Mouse (Mus musculus) embryonic facial prominence, embryonic 10.5 days (tissue): ENCODE measurements around the gene Garnl3. TPM values are rescaled to one million over a fixed set of nuclear protein-coding genes. Genes with fewer than 3 reads are reported as not detected.

Experiments
- DNase-seq: peaks from one replicate; pipeline ENCODE4 v3.0.0-alpha.2; 2017; ENCODE audit warnings: low spot score
- H3K27ac ChIP-seq: fragments of 300-500 bp; sonication (generic); replicated peaks from 2 replicates; pipeline ENCODE4 v1.5.1; 2016; ENCODE audit warnings: mild to moderate bottlenecking
- H3K27me3 ChIP-seq: fragments of 300-500 bp; sonication (generic); replicated peaks from 2 replicates; pipeline ENCODE4 v1.6.1; 2016; ENCODE audit warnings: low read depth, mild to moderate bottlenecking; ENCODE audit not compliant: poor library complexity, severe bottlenecking
- H3K36me3 ChIP-seq: fragments of 300-500 bp; sonication (generic); replicated peaks from 2 replicates; pipeline ENCODE4 v1.6.1; 2016; ENCODE audit warnings: mild to moderate bottlenecking, moderate library complexity
- H3K4me1 ChIP-seq: fragments of 300-500 bp; sonication (generic); 2 replicates; pipeline ENCODE4 v1.6.1; 2016
- H3K4me3 ChIP-seq: fragments of 300-500 bp; sonication (generic); 2 replicates; pipeline ENCODE4 v1.5.1; 2016; ENCODE audit warnings: mild to moderate bottlenecking, moderate library complexity
- H3K9me3 ChIP-seq: fragments of 300-500 bp; sonication (generic); 2 replicates; pipeline ENCODE4 v1.6.1; 2016; ENCODE audit warnings: mild to moderate bottlenecking
- WGBS: fragments of 180-500 bp; shearing (Covaris S2); methylation state at CpG from one replicate; pipeline ENCODE4 v1.1.7; 2016; 5-methylcytosine and 5-hydroxymethylcytosine counted together
- polyA plus RNA-seq: library from polyadenylated mRNA; unstranded; fragments of >200 nt; fragmentation: Nextera tagmentation; extraction: Ambion mirVana; gene quantifications from 2 replicates; pipeline ENCODE4 v1.2.1, GENCODE M21; 2016

The Garnl3 gene
- polyA plus RNA-seq, 1 experiment from 2014 or later, result 10.6 TPM

- WGBS, result 90% methylated on average over 8 of the region's 8 CpGs
Observed at GRCm38 (mm10) chr2:32969326-32969725, 162.1 kb downstream of the Garnl3 start.

DNA sequence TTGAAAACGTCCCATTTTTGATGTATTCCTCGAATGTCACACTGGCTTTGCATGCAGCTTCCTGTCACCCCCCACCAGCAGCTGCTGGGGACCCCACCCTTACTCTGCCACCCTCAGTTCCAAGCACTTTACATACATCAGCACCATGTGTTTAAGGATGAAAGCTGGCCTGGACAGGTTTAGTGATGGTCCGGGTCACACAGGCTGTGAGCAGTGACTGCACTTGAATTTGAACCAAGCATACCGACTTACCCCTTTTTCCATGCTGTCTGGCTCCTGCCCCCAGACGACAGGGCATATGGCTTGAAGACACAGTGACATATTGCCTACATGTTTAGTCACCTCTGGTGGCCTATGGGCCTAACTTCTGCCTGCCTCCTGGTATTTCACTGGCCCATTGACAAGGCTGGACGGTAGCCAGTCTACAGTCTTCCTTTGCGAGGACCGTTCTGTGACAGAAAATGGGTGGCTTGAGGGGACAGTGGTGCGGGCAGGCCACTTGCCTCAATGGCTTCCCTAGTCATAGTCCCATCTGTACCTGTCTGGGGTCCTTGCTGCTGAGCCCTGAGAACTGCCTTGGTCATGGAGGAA lies 163.3 kb downstream of the Garnl3 start:
- H3K36me3 ChIP-seq, result peaks cover 28% of the 10 kb centered on the region
- H3K27ac ChIP-seq, result no peak overlapping the region
- peaks cover 43% of the 10 kb centered on the region for H3K4me1 ChIP-seq
- 90% methylated on average over 9 of the region's 9 CpGs for WGBS
- no peak for DNase-seq
- H3K27me3 ChIP-seq, result no peaks in the 10 kb centered on the region
- H3K4me3 ChIP-seq, result peak overlapping the region; percentile 78; the same call in 1 of the 2 replicates
- H3K9me3 ChIP-seq, result no peaks in the 10 kb centered on the region

More at GRCm38 (mm10) chr2:32969326-32969725, 162.1 kb downstream of the Garnl3 start:
- Histone ChIP-seq H3K4me3 (no peak overlapping the region), H3K4me1 (peaks cover 31% of the 10 kb centered on the region), H3K27ac (no peak overlapping the region), H3K9me3 (no peaks in the 10 kb centered on the region), H3K27me3 (no peaks in the 10 kb centered on the region), H3K36me3 (peaks cover 28% of the 10 kb centered on the region)
- DNase-seq, result no peak

DNA sequence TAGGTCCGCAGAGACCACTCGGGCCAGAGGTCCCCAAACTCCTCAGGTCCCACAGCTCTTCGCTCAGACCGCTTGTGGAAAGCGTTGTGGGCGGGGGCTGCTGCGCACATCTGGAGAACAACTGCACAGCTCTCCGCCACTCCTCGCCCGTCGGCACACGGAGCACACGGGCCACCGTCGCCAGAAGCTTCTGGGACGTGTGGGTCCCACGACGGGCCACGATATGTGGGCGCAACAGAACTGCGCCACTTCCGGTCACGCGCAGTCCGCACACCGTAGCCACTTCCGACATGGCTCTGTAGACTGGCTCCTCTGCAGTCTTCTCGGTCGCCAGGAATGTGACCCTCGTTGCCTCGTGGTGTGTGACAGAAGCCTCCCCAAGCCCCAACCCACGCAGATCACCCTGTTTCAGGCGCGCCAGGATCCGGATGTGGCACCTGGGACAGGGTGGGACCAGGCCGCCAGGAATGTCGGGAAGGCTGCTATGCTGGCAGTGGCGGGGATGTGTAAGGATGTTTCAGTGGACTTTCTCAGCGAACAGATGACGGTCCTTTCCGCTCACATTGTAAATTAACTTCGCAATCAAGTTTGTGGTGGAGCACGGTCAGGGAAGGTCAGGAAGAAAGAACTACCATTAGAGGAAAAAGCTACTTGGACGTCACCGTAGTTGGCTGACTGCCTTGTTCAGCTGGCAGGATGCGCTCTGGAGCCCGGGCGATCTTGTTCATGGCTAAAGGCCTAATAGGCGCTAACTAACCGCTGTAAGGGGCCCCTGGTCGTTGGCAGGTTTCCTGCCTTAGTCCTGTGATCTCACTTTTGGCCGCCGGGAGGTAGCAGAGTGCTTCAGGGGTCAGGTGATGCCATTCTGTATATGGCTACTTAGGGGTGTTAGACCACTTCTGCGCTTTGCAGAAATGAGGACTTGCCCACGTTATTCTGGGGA lies 164.5 kb downstream of the Garnl3 start:
- Histone ChIP-seq H3K9me3 (no peaks in the 10 kb centered on the region), H3K27me3 (no peaks in the 10 kb centered on the region), H3K4me1 (peaks cover 49% of the 10 kb centered on the region), H3K4me3 (peak overlapping the region; percentile 78), H3K27ac (peak overlapping the region; percentile 93), H3K36me3 (peaks cover 31% of the 10 kb centered on the region)
- peak; percentile 85 for DNase-seq
- WGBS, result 1% methylated on average over 55 of the region's 55 CpGs

DNA sequence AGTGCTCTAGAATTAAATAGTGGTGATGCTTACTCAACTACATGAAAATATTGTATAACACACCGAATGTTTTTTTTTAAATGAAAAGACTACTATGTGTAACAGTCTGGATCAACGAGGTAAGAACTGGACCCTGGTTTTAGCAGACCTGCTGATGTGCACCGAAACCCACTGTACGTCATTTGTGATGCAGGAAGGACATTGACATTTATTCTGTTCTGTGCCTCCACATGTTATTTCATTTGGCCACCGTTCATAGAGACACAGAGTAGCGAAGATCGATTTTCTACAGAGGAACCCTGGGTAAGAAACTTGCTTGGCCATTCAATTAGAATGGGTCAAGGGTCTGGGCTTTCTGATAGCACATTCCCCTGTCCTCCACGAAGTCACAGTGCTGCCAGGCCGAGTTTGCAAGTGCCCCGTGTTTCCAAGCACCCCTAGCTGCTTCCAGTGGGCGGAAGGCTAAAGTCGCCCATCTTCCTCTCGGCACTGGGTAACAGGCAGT lies 165.2 kb downstream of the Garnl3 start:
- DNase-seq, result no peak
- 10% methylated on average over 13 of the region's 13 CpGs for WGBS
- H3K27me3 ChIP-seq, result no peaks in the 10 kb centered on the region

GRCm38 (mm10) chr2:32965511-32966183 lies 165.8 kb downstream of the Garnl3 start:
- no peak for DNase-seq
- 15% methylated on average over 7 of the region's 7 CpGs for WGBS
- peaks cover 54% of the 10 kb centered on the region for H3K4me1 ChIP-seq

More for the DNA sequence above, 165.2 kb downstream of the Garnl3 start:
- Histone ChIP-seq H3K4me3 (peak overlapping the region; percentile 78), H3K4me1 (peaks cover 49% of the 10 kb centered on the region), H3K9me3 (no peaks in the 10 kb centered on the region), H3K27ac (peak overlapping the region; percentile 93), H3K36me3 (peaks cover 31% of the 10 kb centered on the region)

DNA sequence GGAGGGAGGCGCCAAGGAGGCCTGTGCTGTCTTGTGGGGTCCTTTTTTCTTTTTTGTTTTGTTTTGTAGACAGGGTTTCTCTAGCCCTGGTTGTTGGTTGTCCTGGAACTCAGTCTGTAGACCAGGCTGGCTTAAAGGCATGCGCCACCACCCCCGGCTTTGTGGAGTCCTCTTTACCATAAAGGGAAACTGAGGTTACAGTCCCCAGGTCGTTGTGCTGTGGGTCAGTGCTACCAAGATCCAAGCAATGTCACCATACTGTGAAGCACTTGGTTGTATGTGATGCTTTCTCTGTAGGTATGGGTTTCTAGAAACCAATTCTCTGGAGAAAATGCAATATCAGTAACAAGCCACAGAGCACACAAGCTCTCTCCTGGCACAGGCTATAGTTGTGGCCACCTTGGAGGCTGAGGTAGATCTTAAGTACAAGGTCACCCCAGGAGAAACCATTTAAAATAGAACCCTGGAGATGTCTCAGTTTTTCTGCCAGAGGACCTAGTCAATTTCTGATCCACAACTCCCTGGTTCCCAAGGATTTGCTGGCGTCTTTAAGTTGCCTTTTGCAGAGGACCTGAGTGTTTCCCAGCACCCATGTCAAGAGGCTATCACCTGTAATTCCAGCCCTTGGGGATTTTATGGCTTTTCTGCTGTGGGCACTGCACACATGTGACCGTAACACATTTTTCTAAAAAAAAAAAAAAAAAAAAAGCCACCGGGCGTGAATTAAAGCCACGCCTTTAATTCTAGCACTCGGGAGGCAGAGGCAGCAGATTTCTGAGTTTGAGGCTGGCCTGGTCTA lies 166.6 kb downstream of the Garnl3 start:
- peak overlapping the region; percentile 88 for H3K4me3 ChIP-seq
- WGBS, result 26% methylated on average over 10 of the region's 10 CpGs
- no peak overlapping the region for H3K27ac ChIP-seq
- DNase-seq, result peak; percentile 23
- no peaks in the 10 kb centered on the region for H3K9me3 ChIP-seq
- no peaks in the 10 kb centered on the region for H3K27me3 ChIP-seq
- H3K36me3 ChIP-seq, result peaks cover 31% of the 10 kb centered on the region
- H3K4me1 ChIP-seq, result peaks cover 58% of the 10 kb centered on the region

More at GRCm38 (mm10) chr2:32965511-32966183, 165.8 kb downstream of the Garnl3 start:
- Histone ChIP-seq H3K36me3 (peaks cover 31% of the 10 kb centered on the region), H3K27ac (no peak overlapping the region; the same call in 1 of the 2 replicates), H3K9me3 (no peaks in the 10 kb centered on the region), H3K27me3 (no peaks in the 10 kb centered on the region), H3K4me3 (peak overlapping the region; percentile 78)

- 75% methylated on average over 1 of the region's 1 CpGs for WGBS
- Histone ChIP-seq H3K4me3 (peak overlapping the region; percentile 88), H3K4me1 (peaks cover 58% of the 10 kb centered on the region), H3K27ac (no peak overlapping the region), H3K27me3 (no peaks in the 10 kb centered on the region), H3K9me3 (no peaks in the 10 kb centered on the region), H3K36me3 (peaks cover 31% of the 10 kb centered on the region)
- DNase-seq, result no peak
Observed at GRCm38 (mm10) chr2:32963981-32964380, 167.5 kb downstream of the Garnl3 start.

GRCm38 (mm10) chr2:32963544-32963943 lies 167.9 kb downstream of the Garnl3 start:
- H3K36me3 ChIP-seq, result peaks cover 31% of the 10 kb centered on the region
- no peaks in the 10 kb centered on the region for H3K27me3 ChIP-seq
- peak overlapping the region; percentile 88 for H3K4me3 ChIP-seq
- no peak overlapping the region for H3K27ac ChIP-seq
- peaks cover 58% of the 10 kb centered on the region for H3K4me1 ChIP-seq
- 68% methylated on average over 4 of the region's 4 CpGs for WGBS
- no peak for DNase-seq
- no peaks in the 10 kb centered on the region for H3K9me3 ChIP-seq

DNA sequence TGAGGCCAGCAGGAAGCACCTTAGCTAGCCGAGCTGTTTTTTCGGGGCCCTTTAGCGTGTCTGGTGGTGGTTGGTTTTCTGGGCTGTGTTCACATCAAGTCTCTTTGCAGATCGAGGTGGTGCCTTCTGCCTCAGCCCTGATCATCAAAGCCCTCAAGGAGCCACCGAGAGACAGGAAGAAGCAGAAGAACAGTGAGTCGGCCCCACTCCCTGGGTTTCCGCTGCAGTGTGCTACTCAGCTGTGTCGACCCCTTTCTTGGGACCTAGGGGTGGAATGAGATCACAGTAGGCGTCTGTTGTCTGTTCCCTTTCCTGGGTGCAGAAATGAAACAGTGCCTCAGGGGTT lies 168.6 kb downstream of the Garnl3 start:
- Histone ChIP-seq H3K27me3 (no peaks in the 10 kb centered on the region), H3K9me3 (no peaks in the 10 kb centered on the region), H3K36me3 (peaks cover 32% of the 10 kb centered on the region), H3K4me1 (peaks cover 55% of the 10 kb centered on the region), H3K27ac (peak overlapping the region; percentile 96), H3K4me3 (peak overlapping the region; percentile 88)
- 9% methylated on average over 9 of the region's 9 CpGs for WGBS
- no peak for DNase-seq

GRCm38 (mm10) chr2:32962062-32962874 lies 169.2 kb downstream of the Garnl3 start:
- Histone ChIP-seq H3K27ac (peak overlapping the region; percentile 96), H3K4me1 (peaks cover 49% of the 10 kb centered on the region), H3K4me3 (peak overlapping the region; percentile 88), H3K27me3 (no peaks in the 10 kb centered on the region), H3K36me3 (peaks cover 37% of the 10 kb centered on the region), H3K9me3 (no peaks in the 10 kb centered on the region)
- peak; percentile 23 for DNase-seq
- under 1% methylated on average over 33 of the region's 33 CpGs for WGBS
